Mouse (Mus musculus) gastrocnemius, adult 18-20 months (tissue): ENCODE measurements around the gene 2310079G19Rik. TPM values are rescaled to one million over a fixed set of nuclear protein-coding genes. Genes with fewer than 3 reads are reported as not detected.

ENCODE experiments used
- total RNA-seq, 2 experiments: library from RNA; stranded (reverse); gene quantifications; 2 replicates each; pipeline ENCODE4 v1.2.3; 2021

Gene 2310079G19Rik
- total RNA-seq, 2 experiments from 2014 or later = not detected

Other genes with a start within 250 kb of the 2310079G19Rik start
- gene Cldn17, start 120.7 kb downstream of the 2310079G19Rik start, total RNA-seq = not detected
- gene Cldn8, start 64.5 kb downstream of the 2310079G19Rik start, total RNA-seq = not detected
- not detected for gene Krtap24-1, start 15.4 kb downstream of the 2310079G19Rik start, total RNA-seq
- not detected for gene Krtap26-1, start 20.1 kb upstream of the 2310079G19Rik start, total RNA-seq
- not detected for gene Krtap27-1, start 44.0 kb upstream of the 2310079G19Rik start, total RNA-seq
- gene 2310061N02Rik, start 80.3 kb upstream of the 2310079G19Rik start, total RNA-seq = not detected
- not detected for gene Krtap13-1, start 101.2 kb upstream of the 2310079G19Rik start, total RNA-seq
- gene Krtap13, start 124.0 kb upstream of the 2310079G19Rik start, total RNA-seq = not detected
- gene 2310034C09Rik, start 131.2 kb upstream of the 2310079G19Rik start, total RNA-seq = not detected
- gene 2310057N15Rik, start 146.5 kb upstream of the 2310079G19Rik start, total RNA-seq = not detected
- not detected for gene Gm5965, start 150.2 kb upstream of the 2310079G19Rik start, total RNA-seq
- gene Gm20741, start 184.6 kb upstream of the 2310079G19Rik start, total RNA-seq = not detected
- gene Krtap15, start 192.5 kb upstream of the 2310079G19Rik start, total RNA-seq = under 1 TPM in 1 of 2 experiments, not detected in 1; 0.66 TPM
- gene Krtap14, start 198.5 kb upstream of the 2310079G19Rik start, total RNA-seq = not detected
- not detected for gene Krtap19-1, start 241.7 kb upstream of the 2310079G19Rik start, total RNA-seq
- not detected for gene Krtap19-2, start 246.6 kb upstream of the 2310079G19Rik start, total RNA-seq